Mouse (Mus musculus): ENCODE measurements around the gene Pnmt. TPM values are rescaled to one million over a fixed set of nuclear protein-coding genes. Genes with fewer than 3 reads are reported as not detected.

Pnmt gene
- total and polyA plus RNA-seq, 3 experiments: not detected

DNA sequence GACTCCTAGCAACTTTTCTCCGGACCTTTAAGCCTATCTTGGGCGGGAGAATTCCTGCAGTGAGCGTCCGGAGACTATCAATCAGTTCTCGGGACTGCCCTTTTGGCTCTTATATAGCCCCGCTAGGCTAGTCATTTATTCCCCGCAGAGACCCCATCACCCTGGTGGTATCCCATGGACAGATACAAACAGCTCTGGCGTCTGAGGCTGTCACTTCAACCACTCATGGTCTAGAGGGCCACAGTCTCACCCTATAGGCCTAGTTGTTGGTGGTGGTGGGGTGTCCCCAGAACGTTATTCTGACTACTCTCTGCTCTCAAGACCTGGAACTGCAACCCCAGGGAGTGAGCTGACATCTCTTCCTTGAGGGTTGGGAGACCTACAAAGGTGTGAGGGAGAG is 36.9 kb upstream of the Pnmt start:
- TF ChIP-seq GATA1 (IDR thresholded peaks at IDR 0.05; ENCODE audit: borderline replicate concordance, low read length) (no peak), CTCF (IDR thresholded peaks at IDR 0.05; ENCODE audit: low read depth, low read length) (no peak), POLR2AphosphoS5 (IDR thresholded peaks at IDR 0.05; ENCODE audit: insufficient replicate concordance, low read depth, low read length) (no peak), TAL1 (conservative IDR thresholded peaks at IDR 0.05; ENCODE audit: low read depth, low read length) (no peak), GATA2 (IDR thresholded peaks at IDR 0.05; ENCODE audit: borderline replicate concordance, low read depth, low read length) (no peak)
- Histone ChIP-seq H3K9me3 (replicated peaks) (no peaks in the 10 kb centered on the region), H3K4me3 (ENCODE audit: low read depth, low read length) (no peak overlapping the region), H3K4me1 (ENCODE audit: insufficient read depth, low read depth, low read length) (peaks cover 17% of the 10 kb centered on the region), H3K27me3 (ENCODE audit: insufficient read depth, low read length) (peaks cover 83% of the 10 kb centered on the region), H3K36me3 (replicated peaks) (no peaks in the 10 kb centered on the region)
- no peak for ATAC-seq (ENCODE audit: extremely low read depth, insufficient number of reproducible peaks, low FRiP score, poor library complexity, severe bottlenecking)
- no peak for DNase-seq (ENCODE audit: low spot score)

DNA sequence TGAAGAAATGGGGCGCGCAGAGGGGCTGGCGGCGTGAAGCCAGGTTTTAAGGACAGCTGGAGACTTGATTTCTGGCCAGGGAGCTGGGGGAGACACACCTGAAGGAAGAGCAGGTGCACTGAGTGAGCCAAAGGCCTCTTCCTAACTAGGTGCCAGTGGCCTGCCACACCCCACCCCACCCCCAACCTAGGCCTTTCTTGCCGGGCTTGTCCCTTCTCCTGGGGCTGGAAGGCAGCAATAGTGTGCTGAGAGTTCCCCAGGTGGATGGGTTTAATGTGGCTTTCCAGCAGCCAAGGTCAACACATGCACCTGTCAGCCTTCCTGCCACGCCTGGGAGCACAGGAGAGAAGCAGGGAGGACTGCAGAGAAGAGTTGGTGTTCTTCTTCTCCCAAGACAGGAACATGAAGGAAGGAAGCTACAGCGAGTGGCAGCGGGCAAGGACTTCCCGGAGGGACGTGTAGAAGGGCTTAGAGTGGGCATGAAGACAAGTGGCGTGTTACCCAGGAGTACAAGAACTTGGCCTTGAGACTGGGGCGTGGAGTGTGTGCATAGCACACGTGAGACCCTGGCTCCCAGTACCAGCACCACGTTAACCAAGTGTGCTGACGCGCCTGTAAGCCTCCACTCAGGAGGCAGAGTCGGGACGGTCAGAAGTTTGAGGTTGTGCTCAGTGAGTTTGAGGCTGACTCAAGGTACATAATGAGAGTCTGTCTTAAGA is 33.8 kb upstream of the Pnmt start:
- Histone ChIP-seq H3K9me3 (replicated peaks) (no peaks in the 10 kb centered on the region), H3K27me3 (ENCODE audit: insufficient read depth, low read length) (peaks cover 73% of the 10 kb centered on the region), H3K4me1 (ENCODE audit: insufficient read depth, low read depth, low read length) (peaks cover 34% of the 10 kb centered on the region), H3K4me3 (ENCODE audit: low read depth, low read length) (no peak overlapping the region), H3K36me3 (replicated peaks) (no peaks in the 10 kb centered on the region)
- ATAC-seq (ENCODE audit: extremely low read depth, insufficient number of reproducible peaks, low FRiP score, poor library complexity, severe bottlenecking) (no peak), DNase-seq (ENCODE audit: low spot score) (no peak)
- no peak for TF ChIP-seq CTCF (IDR thresholded peaks at IDR 0.05; ENCODE audit: low read depth, low read length)

DNA sequence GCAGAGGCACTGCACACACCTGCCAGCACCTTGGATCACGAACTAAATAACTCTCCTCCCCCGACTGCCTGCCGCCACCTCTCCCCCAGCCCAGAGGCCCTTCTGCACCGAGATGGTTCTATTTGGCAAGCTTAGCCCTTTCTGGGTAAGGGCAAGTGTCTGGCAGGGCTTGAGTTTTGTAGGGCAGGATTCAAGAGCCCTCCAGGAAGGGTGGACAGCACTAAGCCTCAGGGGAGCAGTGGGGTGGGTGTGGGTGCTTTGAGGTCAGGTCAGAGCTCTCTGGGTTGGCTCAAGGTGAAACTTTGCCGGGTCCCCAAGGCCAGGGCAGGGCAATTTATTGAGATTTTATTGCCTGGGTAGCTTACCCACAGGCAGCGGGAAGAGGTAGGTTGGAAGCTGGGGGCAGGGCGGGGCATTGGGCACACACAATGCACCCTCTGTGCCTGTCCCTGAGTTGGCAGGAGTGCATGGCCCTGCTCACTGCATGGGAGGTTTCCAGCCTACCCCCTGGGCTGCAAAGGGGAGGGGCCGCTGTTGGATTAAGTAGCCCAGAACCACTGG is 32.5 kb upstream of the Pnmt start:
- DNase-seq (ENCODE audit: low spot score) (no peak), ATAC-seq (ENCODE audit: extremely low read depth, insufficient number of reproducible peaks, low FRiP score, poor library complexity, severe bottlenecking) (no peak)
- TF ChIP-seq GATA1 (IDR thresholded peaks at IDR 0.05; ENCODE audit: borderline replicate concordance, low read length): no peak
- TF ChIP-seq TAL1 (conservative IDR thresholded peaks at IDR 0.05; ENCODE audit: low read depth, low read length): no peak
- TF ChIP-seq CTCF (IDR thresholded peaks at IDR 0.05; ENCODE audit: low read depth, low read length): no peak
- TF ChIP-seq GATA2 (IDR thresholded peaks at IDR 0.05; ENCODE audit: borderline replicate concordance, low read depth, low read length): no peak
- no peak for TF ChIP-seq POLR2AphosphoS5 (IDR thresholded peaks at IDR 0.05; ENCODE audit: insufficient replicate concordance, low read depth, low read length)
- Histone ChIP-seq H3K27me3 (ENCODE audit: insufficient read depth, low read length) (peaks cover 60% of the 10 kb centered on the region), H3K4me1 (ENCODE audit: insufficient read depth, low read depth, low read length) (peaks cover 32% of the 10 kb centered on the region), H3K9me3 (replicated peaks) (no peaks in the 10 kb centered on the region), H3K36me3 (replicated peaks) (no peaks in the 10 kb centered on the region), H3K4me3 (ENCODE audit: low read depth, low read length) (no peak overlapping the region)

GRCm38 (mm10) chr11:98354445-98354844 is 31.8 kb upstream of the Pnmt start:
- peaks cover 2% of the 10 kb centered on the region for H3K36me3 ChIP-seq (replicated peaks)

GRCm38 (mm10) chr11:98355732-98356299 is 30.4 kb upstream of the Pnmt start:
- Histone ChIP-seq H3K27me3 (ENCODE audit: insufficient read depth, low read length) (peaks cover 39% of the 10 kb centered on the region), H3K4me3 (ENCODE audit: low read depth, low read length) (no peak overlapping the region), H3K9me3 (replicated peaks) (no peaks in the 10 kb centered on the region), H3K4me1 (ENCODE audit: insufficient read depth, low read depth, low read length) (peaks cover 51% of the 10 kb centered on the region), H3K36me3 (replicated peaks) (peaks cover 16% of the 10 kb centered on the region)
- TF ChIP-seq GATA2 (IDR thresholded peaks at IDR 0.05; ENCODE audit: borderline replicate concordance, low read depth, low read length): no peak
- no peak for TF ChIP-seq TAL1 (conservative IDR thresholded peaks at IDR 0.05; ENCODE audit: low read depth, low read length)
- no peak for TF ChIP-seq GATA1 (IDR thresholded peaks at IDR 0.05; ENCODE audit: borderline replicate concordance, low read length)
- TF ChIP-seq CTCF (IDR thresholded peaks at IDR 0.05; ENCODE audit: low read depth, low read length): peak; percentile 69
- TF ChIP-seq POLR2AphosphoS5 (IDR thresholded peaks at IDR 0.05; ENCODE audit: insufficient replicate concordance, low read depth, low read length): no peak
- DNase-seq (ENCODE audit: low spot score): peak; percentile 84
- no peak for ATAC-seq (ENCODE audit: extremely low read depth, insufficient number of reproducible peaks, low FRiP score, poor library complexity, severe bottlenecking)

More at GRCm38 (mm10) chr11:98354445-98354844, 31.8 kb upstream of the Pnmt start:
- ATAC-seq (ENCODE audit: extremely low read depth, insufficient number of reproducible peaks, low FRiP score, poor library complexity, severe bottlenecking): no peak
- DNase-seq (ENCODE audit: low spot score): no peak
- Histone ChIP-seq H3K4me3 (ENCODE audit: low read depth, low read length) (no peak overlapping the region), H3K9me3 (replicated peaks) (no peaks in the 10 kb centered on the region), H3K4me1 (ENCODE audit: insufficient read depth, low read depth, low read length) (peaks cover 38% of the 10 kb centered on the region), H3K27me3 (ENCODE audit: insufficient read depth, low read length) (peaks cover 53% of the 10 kb centered on the region)
- TF ChIP-seq CTCF (IDR thresholded peaks at IDR 0.05; ENCODE audit: low read depth, low read length) (no peak), TAL1 (conservative IDR thresholded peaks at IDR 0.05; ENCODE audit: low read depth, low read length) (no peak), POLR2AphosphoS5 (IDR thresholded peaks at IDR 0.05; ENCODE audit: insufficient replicate concordance, low read depth, low read length) (no peak), GATA2 (IDR thresholded peaks at IDR 0.05; ENCODE audit: borderline replicate concordance, low read depth, low read length) (no peak), GATA1 (IDR thresholded peaks at IDR 0.05; ENCODE audit: borderline replicate concordance, low read length) (no peak)

DNA sequence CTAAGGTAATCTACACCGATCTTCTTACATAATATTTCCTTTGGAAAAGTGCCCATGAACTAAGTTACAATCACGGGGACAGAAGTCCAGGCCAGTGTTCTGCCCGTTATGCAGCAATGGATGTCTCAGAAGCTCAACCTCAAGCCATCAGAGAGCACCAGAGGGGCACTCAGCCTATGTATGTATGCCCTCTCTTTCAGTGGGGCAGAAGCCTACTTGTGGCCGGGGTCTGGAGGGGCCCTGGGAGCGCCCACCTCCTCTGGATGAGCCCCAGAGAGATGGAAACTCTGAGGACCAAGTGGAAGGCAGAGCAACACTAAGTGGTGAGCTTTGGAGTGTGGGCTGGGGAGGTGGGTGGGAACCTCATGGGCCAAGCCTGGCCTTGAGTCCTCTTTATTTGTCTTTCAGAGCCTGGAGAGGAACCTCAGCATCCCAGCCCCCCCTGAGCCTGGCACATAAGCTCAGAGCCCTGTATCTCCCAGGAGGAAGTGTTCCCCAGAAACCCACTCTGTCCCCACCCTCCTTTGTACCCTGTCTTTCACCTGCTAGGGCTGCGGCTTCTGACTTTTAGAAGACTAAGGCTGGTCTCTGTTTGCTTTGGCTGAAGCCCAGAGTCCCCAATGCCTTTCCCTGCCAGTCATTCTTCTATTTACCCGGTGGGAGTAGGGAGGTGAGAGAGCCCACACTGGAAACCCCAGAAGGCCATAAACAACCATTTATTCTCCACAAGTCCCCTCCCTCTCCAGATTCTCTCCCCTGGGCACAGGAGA is 29.4 kb upstream of the Pnmt start:
- no peak for ATAC-seq (ENCODE audit: extremely low read depth, insufficient number of reproducible peaks, low FRiP score, poor library complexity, severe bottlenecking)

More for the DNA sequence above, 29.4 kb upstream of the Pnmt start:
- Histone ChIP-seq H3K4me1 (ENCODE audit: insufficient read depth, low read depth, low read length) (peaks cover 57% of the 10 kb centered on the region), H3K9me3 (replicated peaks) (no peaks in the 10 kb centered on the region), H3K4me3 (ENCODE audit: low read depth, low read length) (peak overlapping the region; percentile 87; the same call in 1 of the 2 replicates), H3K27me3 (ENCODE audit: insufficient read depth, low read length) (peaks cover 30% of the 10 kb centered on the region), H3K36me3 (replicated peaks) (peaks cover 26% of the 10 kb centered on the region)
- no peak for TF ChIP-seq TAL1 (conservative IDR thresholded peaks at IDR 0.05; ENCODE audit: low read depth, low read length)
- no peak for TF ChIP-seq GATA2 (IDR thresholded peaks at IDR 0.05; ENCODE audit: borderline replicate concordance, low read depth, low read length)
- TF ChIP-seq CTCF (IDR thresholded peaks at IDR 0.05; ENCODE audit: low read depth, low read length): no peak
- TF ChIP-seq POLR2AphosphoS5 (IDR thresholded peaks at IDR 0.05; ENCODE audit: insufficient replicate concordance, low read depth, low read length): no peak
- TF ChIP-seq GATA1 (IDR thresholded peaks at IDR 0.05; ENCODE audit: borderline replicate concordance, low read length): no peak
- no peak for DNase-seq (ENCODE audit: low spot score)

All from G1E (cell line).